In genomic region chr2:118998115-118998866, GRCm38 (mm10) we compare ENCODE assay signal across 12 mouse cellular contexts. TPM values are rescaled to one million over a fixed set of nuclear protein-coding genes. Genes with fewer than 3 reads are reported as not detected.
"Had no signal": no experiment of that assay in that cellular context is flagged by ENCODE, and none has a peak within 500 bp of the region (broad histone marks: within the 10 kb centered on the region; RNA-seq: fewer than 3 reads in every experiment).

No protein-coding gene starts in this region.

- H3K36me3 ChIP-seq: liver, embryonic 13.5 days; midbrain, embryonic 10.5 days had no signal

- H3K4me3 ChIP-seq: left cerebral cortex, adult 2 months; liver, embryonic 13.5 days; megakaryocyte, embryonic 14.5 days; midbrain, embryonic 10.5 days had no signal

- H3K9ac ChIP-seq: liver, embryonic 13.5 days had no signal

- H3K4me2 ChIP-seq: liver, embryonic 13.5 days had no signal

- DNase-seq: kidney, postnatal 36 days; layer of hippocampus, postnatal 36 days; liver, embryonic 13.5 days; lung, adult 2 months; midbrain, embryonic 14.5 days; thymus, adult 18-20 months; thymus, postnatal 36 days had no signal

- H3K9me3 ChIP-seq: liver, embryonic 13.5 days; megakaryocyte, embryonic 14.5 days; midbrain, embryonic 10.5 days had no signal

- H3K4me1 ChIP-seq: megakaryocyte, embryonic 14.5 days had no signal

- H3K27ac ChIP-seq: kidney, postnatal 0 days; left cerebral cortex, adult 2 months; liver, embryonic 13.5 days; midbrain, embryonic 10.5 days had no signal

RNA-seq across cellular contexts. Expression of gene Knl1, which starts 48.6 kb away (rescaled TPM):
- polyA plus RNA-seq: liver, adult 2 months had no signal
